Mouse (Mus musculus) intestine, embryonic 16.5 days (tissue): ENCODE results near the gene Coa7. TPM values are rescaled to one million over a fixed set of nuclear protein-coding genes. Genes with fewer than 3 reads are reported as not detected.
"Not testable (repeated sequence)": the region's sequence is repeated elsewhere in the genome, so short reads cannot be mapped to it uniquely, and the experiment has no call there.

Source experiments
- ATAC-seq: fragments of 200-750 bp; cut with Nextera tagmentation; 2 replicates; pipeline ENCODE4 v1.8.0; 2017; ENCODE audit warnings: moderate TSS enrichment, moderate library complexity
- H3K27ac ChIP-seq: fragments of 300-500 bp; sonication (generic); 2 replicates; pipeline ENCODE4 v1.5.1; 2014; ENCODE audit warnings: mild to moderate bottlenecking, low read length
- H3K27me3 ChIP-seq: fragments of 300-500 bp; sonication (generic); replicated peaks from 2 replicates; pipeline ENCODE4 v1.6.1; 2014; ENCODE audit warnings: low read length, control low read depth, mixed read lengths; ENCODE audit not compliant: control insufficient read depth, insufficient read depth
- H3K36me3 ChIP-seq: fragments of 300-500 bp; sonication (generic); 2 replicates; pipeline ENCODE4 v1.6.1; 2014; ENCODE audit warnings: low read length, control low read depth; ENCODE audit not compliant: control insufficient read depth, insufficient read depth
- H3K4me1 ChIP-seq: fragments of 300-500 bp; sonication (generic); 2 replicates; pipeline ENCODE4 v1.6.1; 2014; ENCODE audit warnings: low read length, control low read depth, mixed read lengths; ENCODE audit not compliant: control insufficient read depth, insufficient read depth
- H3K4me2 ChIP-seq: fragments of 300-500 bp; sonication (generic); 2 replicates; pipeline ENCODE4 v1.6.1; 2014; ENCODE audit warnings: low read depth, low read length, control low read depth
- H3K4me3 ChIP-seq: fragments of 300-500 bp; sonication (generic); 2 replicates; pipeline ENCODE4 v1.5.1; 2014; ENCODE audit warnings: mild to moderate bottlenecking, low read length
- H3K9ac ChIP-seq: fragments of 300-500 bp; sonication (generic); 2 replicates; pipeline ENCODE4 v1.6.1; 2014; ENCODE audit warnings: low read depth, low read length
- H3K9me3 ChIP-seq: fragments of 300-500 bp; sonication (generic); 2 replicates; pipeline ENCODE4 v1.6.1; 2016; ENCODE audit warnings: low read length, control low read depth; ENCODE audit not compliant: control insufficient read depth
- WGBS: fragments of 180-500 bp; shearing (Covaris S2); extraction: QIAGEN DNeasy Blood & Tissue Kit; methylation state at CpG from one replicate; pipeline ENCODE4 v1.1.7; 2014; 5-methylcytosine and 5-hydroxymethylcytosine counted together
- polyA plus RNA-seq: library from polyadenylated mRNA; unstranded; fragments of >200 nt; fragmentation: Nextera tagmentation; extraction: Ambion mirVana; gene quantifications from 2 replicates; pipeline ENCODE4 v1.2.1, GENCODE M21; 2015

The Coa7 gene
- polyA plus RNA-seq, 1 experiment from 2014 or later: 68.5 TPM

GRCm38 (mm10) chr4:108350819-108351218 is 22.9 kb downstream of the Coa7 start:
- Histone ChIP-seq H3K9ac (no peak overlapping the region), H3K4me1 (peaks cover 33% of the 10 kb centered on the region), H3K27me3 (no peaks in the 10 kb centered on the region), H3K36me3 (no peaks in the 10 kb centered on the region), H3K9me3 (no peaks in the 10 kb centered on the region), H3K4me3 (no peak overlapping the region), H3K27ac (peak overlapping the region; percentile 39; the same call in 1 of the 2 replicates), H3K4me2 (no peak overlapping the region)
- 14% methylated on average over 8 of the region's 8 CpGs for WGBS
- ATAC-seq: peak; percentile 39; the same call in 1 of the 2 replicates

GRCm38 (mm10) chr4:108353591-108353990 is 25.7 kb downstream of the Coa7 start:
- not testable (repeated sequence) for H3K4me3 ChIP-seq, H3K36me3 ChIP-seq, H3K9ac ChIP-seq, H3K9me3 ChIP-seq, H3K4me2 ChIP-seq, H3K27me3 ChIP-seq, ATAC-seq, H3K27ac ChIP-seq
- peaks cover 18% of the 10 kb centered on the region for H3K4me1 ChIP-seq

GRCm38 (mm10) chr4:108357458-108357857 is 29.5 kb downstream of the Coa7 start:
- 92% methylated on average over 8 of the region's 8 CpGs for WGBS
- Histone ChIP-seq H3K4me2 (no peak overlapping the region), H3K27me3 (no peaks in the 10 kb centered on the region), H3K4me1 (peaks cover 18% of the 10 kb centered on the region), H3K9me3 (no peaks in the 10 kb centered on the region), H3K4me3 (no peak overlapping the region), H3K36me3 (no peaks in the 10 kb centered on the region), H3K27ac (no peak overlapping the region), H3K9ac (no peak overlapping the region)
- ATAC-seq: no peak

GRCm38 (mm10) chr4:108358498-108358897 is 30.6 kb downstream of the Coa7 start:
- Histone ChIP-seq H3K4me2 (no peak overlapping the region), H3K36me3 (no peaks in the 10 kb centered on the region), H3K27ac (no peak overlapping the region), H3K9me3 (no peaks in the 10 kb centered on the region), H3K9ac (no peak overlapping the region), H3K4me1 (peaks cover 28% of the 10 kb centered on the region), H3K4me3 (no peak overlapping the region), H3K27me3 (no peaks in the 10 kb centered on the region)
- no peak for ATAC-seq
- WGBS: 40% methylated on average over 4 of the region's 4 CpGs

- Histone ChIP-seq H3K36me3 (no peaks in the 10 kb centered on the region), H3K9me3 (no peaks in the 10 kb centered on the region), H3K4me1 (peaks cover 33% of the 10 kb centered on the region), H3K4me2 (peak overlapping the region; percentile 23), H3K27ac (peak overlapping the region; percentile 73), H3K4me3 (peak overlapping the region; percentile 16), H3K27me3 (no peaks in the 10 kb centered on the region), H3K9ac (peak overlapping the region; percentile 26; the same call in 1 of the 2 replicates)
- WGBS: 11% methylated on average over 28 of the region's 28 CpGs
- peak; percentile 49 for ATAC-seq
These were observed 32.5 kb downstream of the Coa7 start for GRCm38 (mm10) chr4:108360136-108361055.

- Histone ChIP-seq H3K27me3 (no peaks in the 10 kb centered on the region), H3K4me3 (peak overlapping the region; percentile 15; the same call in 1 of the 2 replicates), H3K36me3 (no peaks in the 10 kb centered on the region), H3K4me2 (peak overlapping the region; percentile 47), H3K9me3 (no peaks in the 10 kb centered on the region), H3K27ac (peak overlapping the region; percentile 91), H3K9ac (peak overlapping the region; percentile 49), H3K4me1 (peaks cover 31% of the 10 kb centered on the region)
- peak; percentile 78 for ATAC-seq
- WGBS: 7% methylated on average over 18 of the region's 18 CpGs
These were observed 34.7 kb downstream of the Coa7 start for GRCm38 (mm10) chr4:108362321-108363261.

GRCm38 (mm10) chr4:108363355-108364110 is 35.6 kb downstream of the Coa7 start:
- peak; percentile 39; the same call in 1 of the 2 replicates for ATAC-seq
- Histone ChIP-seq H3K36me3 (no peaks in the 10 kb centered on the region), H3K9ac (peak overlapping the region; percentile 6; the same call in 1 of the 2 replicates), H3K4me3 (no peak overlapping the region), H3K4me1 (peaks cover 31% of the 10 kb centered on the region), H3K4me2 (peak overlapping the region; percentile 47), H3K9me3 (no peaks in the 10 kb centered on the region), H3K27ac (peak overlapping the region; percentile 91), H3K27me3 (no peaks in the 10 kb centered on the region)
- 16% methylated on average over 7 of the region's 7 CpGs for WGBS

GRCm38 (mm10) chr4:108364111-108364476 is 36.2 kb downstream of the Coa7 start:
- no peak for ATAC-seq
- Histone ChIP-seq H3K27ac (no peak overlapping the region), H3K9ac (no peak overlapping the region), H3K4me3 (no peak overlapping the region), H3K4me1 (peaks cover 28% of the 10 kb centered on the region), H3K9me3 (no peaks in the 10 kb centered on the region), H3K4me2 (no peak overlapping the region), H3K36me3 (no peaks in the 10 kb centered on the region), H3K27me3 (no peaks in the 10 kb centered on the region)
- 29% methylated on average over 5 of the region's 5 CpGs for WGBS
